Mouse (Mus musculus) cortical plate, adult 2 months (tissue): ENCODE measurements around the gene Baz2b. TPM values are rescaled to one million over a fixed set of nuclear protein-coding genes. Genes with fewer than 3 reads are reported as not detected.

ENCODE experiments used
- H3K27ac ChIP-seq: fragments of 200-500 bp; 2 replicates; pipeline ENCODE4 v1.5.1; 2012; ENCODE audit warnings: low read length, control low read depth, inconsistent platforms; ENCODE audit not compliant: insufficient read depth
- H3K4me1 ChIP-seq: fragments of 200-500 bp; 2 replicates; pipeline ENCODE4 v1.6.1; 2011; ENCODE audit warnings: low read length; ENCODE audit not compliant: control insufficient read depth, insufficient read depth
- H3K4me3 ChIP-seq: fragments of 200-500 bp; 2 replicates; pipeline ENCODE4 v1.5.1; 2011; ENCODE audit warnings: mild to moderate bottlenecking, low read length, control low read depth; ENCODE audit not compliant: insufficient read depth
- CTCF ChIP-seq: fragments of 200-500 bp; IDR thresholded peaks from 2 replicates; pipeline ENCODE4 v1.5.1; 2011; ENCODE audit warnings: mild to moderate bottlenecking, control low read depth, low read length; ENCODE audit not compliant: insufficient read depth; ENCODE audit errors: extremely low read depth
- POLR2A ChIP-seq: fragments of 200-500 bp; IDR thresholded peaks from 2 replicates; pipeline ENCODE4 v1.6.1; 2011; ENCODE audit warnings: mild to moderate bottlenecking, low read length, control low read depth; ENCODE audit not compliant: insufficient read depth; ENCODE audit errors: extremely low read depth
- polyA plus RNA-seq: library from polyadenylated mRNA; depleted of rRNA; stranded (reverse); fragments of >200 nt; gene quantifications from 2 replicates; pipeline ENCODE4 v1.2.3, GENCODE M21; 2012

The Baz2b gene
- polyA plus RNA-seq, 1 experiment = 26.5 TPM

- Histone ChIP-seq H3K4me3 (peak overlapping the region; percentile 69), H3K27ac (peak overlapping the region; percentile 99), H3K4me1 (no peaks in the 10 kb centered on the region)
- no peak for TF ChIP-seq CTCF
- peak; percentile 54 for TF ChIP-seq POLR2A
Measured at GRCm38 (mm10) chr2:60125049-60126004, 84.3 kb downstream of the Baz2b start.

DNA sequence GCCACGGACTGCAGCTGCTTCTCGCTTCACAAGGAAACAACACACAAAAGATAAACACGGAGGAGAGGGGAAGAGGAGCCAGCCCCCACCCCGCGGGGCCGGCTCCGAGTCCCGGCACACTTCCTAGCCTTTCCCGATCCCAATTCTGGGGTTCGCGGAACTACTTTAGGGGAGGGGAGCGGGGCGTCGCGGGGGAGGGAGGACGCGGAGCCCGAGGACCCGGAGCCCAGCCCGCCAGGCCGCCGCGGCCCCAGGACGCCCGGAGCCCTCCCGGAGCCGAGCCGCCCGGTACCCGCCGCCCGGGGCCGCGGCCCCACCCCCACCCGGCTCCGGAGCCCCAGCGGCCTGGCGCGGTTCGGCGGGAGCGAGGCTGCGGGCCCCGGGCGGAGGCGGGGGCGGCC, 85.0 kb downstream of the Baz2b start:
- no peaks in the 10 kb centered on the region for H3K4me1 ChIP-seq
- TF ChIP-seq POLR2A = no peak
- TF ChIP-seq CTCF = no peak

GRCm38 (mm10) chr2:60123911-60124647, 85.6 kb downstream of the Baz2b start:
- Histone ChIP-seq H3K27ac (peak overlapping the region; percentile 98), H3K4me3 (peak overlapping the region; percentile 69), H3K4me1 (no peaks in the 10 kb centered on the region)
- TF ChIP-seq CTCF (no peak), POLR2A (no peak)

More for the DNA sequence above, 85.0 kb downstream of the Baz2b start:
- peak overlapping the region; percentile 69 for H3K4me3 ChIP-seq
- peak overlapping the region; percentile 98 for H3K27ac ChIP-seq

DNA sequence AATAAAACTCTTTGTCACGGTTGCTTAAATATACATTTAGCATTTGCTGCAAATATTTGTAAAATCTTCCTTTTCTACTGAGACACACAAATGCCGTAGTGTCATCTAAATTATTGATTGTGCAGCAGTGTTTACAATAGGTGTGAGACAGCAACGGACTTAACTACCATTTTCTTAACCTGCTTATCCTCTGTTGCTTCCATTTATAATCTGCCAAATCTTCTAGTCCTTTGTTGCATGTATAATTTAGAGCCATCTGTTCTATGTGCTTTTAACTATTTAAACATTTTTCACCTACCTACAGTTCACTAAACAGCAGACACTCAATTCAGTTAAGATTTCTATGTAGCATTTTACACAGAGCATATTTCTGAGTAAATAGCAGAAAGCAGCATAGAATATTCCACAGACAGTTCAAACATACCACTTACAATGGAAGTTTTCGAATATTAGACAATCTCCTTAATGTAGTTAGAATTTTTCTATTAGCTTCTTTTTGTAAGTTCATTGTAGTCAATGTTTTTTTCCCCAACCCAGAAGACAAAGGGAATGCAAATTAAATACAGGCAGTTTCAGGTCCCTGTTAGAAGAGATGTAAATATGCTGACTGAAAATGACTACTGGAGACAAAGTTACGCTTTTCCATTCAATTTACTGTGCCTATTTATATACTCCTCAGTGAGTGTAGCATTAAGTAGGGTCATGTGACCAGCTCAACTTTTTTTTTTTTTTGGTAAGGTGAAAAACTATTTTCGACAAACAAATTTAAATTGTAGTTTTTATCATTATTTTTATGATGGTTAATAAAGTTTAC, 86.4 kb downstream of the Baz2b start:
- TF ChIP-seq CTCF (no peak), POLR2A (no peak)
- no peak overlapping the region for H3K27ac ChIP-seq
- H3K4me1 ChIP-seq = peaks cover 2% of the 10 kb centered on the region; the same call in 1 of the 2 replicates
- no peak overlapping the region; the same call in 1 of the 2 replicates for H3K4me3 ChIP-seq

DNA sequence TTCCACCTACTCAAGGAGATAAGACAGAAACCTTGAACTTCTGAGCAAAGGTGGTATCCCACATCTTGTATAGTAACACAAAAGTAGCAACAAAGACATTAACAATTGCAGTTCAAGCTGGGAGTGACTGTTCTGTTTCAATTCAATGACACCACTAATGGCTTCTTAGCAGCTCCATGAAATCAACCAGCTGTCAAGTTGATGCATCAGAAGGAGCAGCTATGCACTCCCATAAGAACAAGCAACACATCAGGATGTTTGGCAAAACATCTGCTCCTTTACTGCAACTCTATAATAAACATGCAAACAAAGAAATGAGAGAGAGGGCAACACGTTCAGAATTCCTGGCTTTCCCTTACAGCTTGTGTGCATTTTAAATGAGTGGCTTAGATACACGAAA, 87.5 kb downstream of the Baz2b start:
- Histone ChIP-seq H3K4me3 (no peak overlapping the region), H3K27ac (no peak overlapping the region), H3K4me1 (peaks cover 2% of the 10 kb centered on the region; the same call in 1 of the 2 replicates)
- TF ChIP-seq POLR2A (no peak), CTCF (no peak)

GRCm38 (mm10) chr2:60120681-60121080, 89.0 kb downstream of the Baz2b start:
- Histone ChIP-seq H3K27ac (no peak overlapping the region), H3K4me3 (no peak overlapping the region), H3K4me1 (peaks cover 2% of the 10 kb centered on the region; the same call in 1 of the 2 replicates)
- TF ChIP-seq POLR2A (no peak), CTCF (no peak)

DNA sequence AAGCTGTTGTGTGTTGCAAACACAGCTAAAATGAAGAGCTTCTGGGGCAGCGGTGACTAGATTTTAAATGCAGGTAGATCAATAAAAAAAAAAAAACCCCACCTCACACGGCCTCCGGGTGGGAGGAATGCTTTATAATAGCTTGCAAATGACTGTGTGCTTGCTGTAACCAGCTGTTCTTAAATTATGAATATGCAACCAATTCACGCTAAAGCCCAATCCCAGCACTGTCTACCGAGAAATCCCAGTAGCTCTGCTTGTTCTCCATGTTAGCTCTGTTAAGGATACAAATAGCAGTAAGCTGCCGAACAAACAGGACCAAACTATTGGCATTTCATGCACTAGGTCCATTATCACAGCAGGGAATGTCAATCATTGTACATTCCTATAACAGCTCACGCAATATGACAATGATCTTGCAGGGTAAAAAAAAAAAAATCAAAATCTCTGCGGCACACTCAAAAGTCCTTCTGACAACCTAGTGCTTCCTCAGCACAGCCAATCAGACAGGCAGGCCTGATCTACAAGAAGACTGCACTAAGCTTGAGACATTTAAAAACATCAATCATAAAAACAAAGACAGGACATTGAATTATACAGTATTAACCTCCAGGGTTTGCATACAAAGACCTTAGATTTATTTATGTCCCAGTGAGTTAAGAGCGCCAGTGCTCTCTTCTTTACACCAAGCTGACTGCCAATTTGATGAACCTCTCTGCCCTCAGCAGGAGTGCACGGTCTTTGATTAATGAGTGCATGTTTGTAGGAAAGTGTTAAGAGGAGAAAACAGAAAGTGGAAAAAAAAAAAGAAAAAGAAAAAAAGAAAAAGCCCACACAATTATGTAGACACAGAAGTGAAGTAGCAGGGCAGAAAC, 90.7 kb downstream of the Baz2b start:
- TF ChIP-seq POLR2A = no peak
- no peak for TF ChIP-seq CTCF
- H3K27ac ChIP-seq = no peak overlapping the region
- no peak overlapping the region for H3K4me3 ChIP-seq

GRCm38 (mm10) chr2:60117867-60118266, 91.8 kb downstream of the Baz2b start:
- no peak overlapping the region for H3K4me3 ChIP-seq
- TF ChIP-seq CTCF (no peak), POLR2A (no peak)
- no peak overlapping the region for H3K27ac ChIP-seq
- peaks cover 2% of the 10 kb centered on the region; the same call in 1 of the 2 replicates for H3K4me1 ChIP-seq

More for the DNA sequence above, 90.7 kb downstream of the Baz2b start:
- peaks cover 2% of the 10 kb centered on the region; the same call in 1 of the 2 replicates for H3K4me1 ChIP-seq
